Mouse (Mus musculus) urinary bladder, adult 18-20 months (tissue): ENCODE measurements around the gene Nlrx1.

Experiments
- DNase-seq, 2 experiments: peaks; one replicate each; pipeline ENCODE4 v3.0.0; 2022; ENCODE audit warnings: low spot score in 2 of 2, mixed read lengths in 2 of 2

The Nlrx1 gene

GRCm38 (mm10) chr9:44236601-44237000 is 31.8 kb downstream of the Nlrx1 start:
- no peak for DNase-seq

- peak in 1 of 2 experiments; percentile 37 for DNase-seq
Measured at GRCm38 (mm10) chr9:44234479-44235427, 33.6 kb downstream of the Nlrx1 start.

- DNase-seq: peak; percentile 95 to 98
Measured at GRCm38 (mm10) chr9:44233802-44234478, 34.5 kb downstream of the Nlrx1 start, which contains the start of gene Cbl. Cbl (minus strand) TSS chr9:44234049.

- DNase-seq: peak in 1 of 2 experiments; percentile 25
Measured at GRCm38 (mm10) chr9:44233021-44233801, 35.2 kb downstream of the Nlrx1 start.

- no peak for DNase-seq
Measured at GRCm38 (mm10) chr9:44231609-44232008, 36.8 kb downstream of the Nlrx1 start.

- no peak for DNase-seq
Measured at GRCm38 (mm10) chr9:44225993-44226392, 42.4 kb downstream of the Nlrx1 start.

- DNase-seq: no peak
Measured at GRCm38 (mm10) chr9:44213538-44213937, 54.9 kb downstream of the Nlrx1 start.

- DNase-seq: no peak
Measured at GRCm38 (mm10) chr9:44212406-44212805, 56.0 kb downstream of the Nlrx1 start.

- no peak for DNase-seq
Measured at GRCm38 (mm10) chr9:44209416-44209815, 59.0 kb downstream of the Nlrx1 start.

- no peak for DNase-seq
Measured at GRCm38 (mm10) chr9:44207840-44208239, 60.6 kb downstream of the Nlrx1 start.
